Mouse (Mus musculus) ES-E14 (cell line): ENCODE data around the gene Iglon5. TPM values are rescaled to one million over a fixed set of nuclear protein-coding genes. Genes with fewer than 3 reads are reported as not detected.
A peak's percentile ranks its signal among the peaks of the same experiment; 100 is the strongest.

Experiments used
- DNase-seq: peaks from one replicate; pipeline ENCODE4 v3.0.0-alpha.2; 2013; ENCODE audit warnings: low read depth, low spot score
- H3K27ac ChIP-seq: 2 replicates; pipeline ENCODE4 v1.5.1; 2012; ENCODE audit warnings: low read depth, mild to moderate bottlenecking, low read length, moderate library complexity, mixed read lengths; ENCODE audit not compliant: poor library complexity, insufficient read depth, severe bottlenecking
- H3K36me3 ChIP-seq: 2 replicates; pipeline ENCODE4 v1.6.1; 2012; ENCODE audit warnings: mild to moderate bottlenecking, low read length, moderate library complexity, mixed read lengths; ENCODE audit not compliant: control insufficient read depth, poor library complexity, insufficient read depth, severe bottlenecking
- H3K4me1 ChIP-seq, 2 experiments: fragments of 150-350 bp in 1 of 2; sonication (generic) in 1 of 2; 2 replicates each; pipeline ENCODE4 v1.6.1; 2012; ENCODE audit warnings: low read length in 2 of 2, mild to moderate bottlenecking in 1 of 2, mixed read lengths in 1 of 2; ENCODE audit not compliant: control insufficient read depth in 2 of 2, insufficient read depth in 2 of 2, poor library complexity in 1 of 2
- H3K4me3 ChIP-seq, 2 experiments: fragments of 150-350 bp in 1 of 2; sonication (generic) in 1 of 2; 2 replicates each; pipeline ENCODE4 v1.5.1; 2012; ENCODE audit warnings: low read length in 2 of 2, low read depth in 1 of 2, mild to moderate bottlenecking in 1 of 2, mixed read lengths in 1 of 2; ENCODE audit not compliant: insufficient read depth in 1 of 2, poor library complexity in 1 of 2, severe bottlenecking in 1 of 2
- H3K9ac ChIP-seq: 2 replicates; pipeline ENCODE4 v1.6.1; 2012; ENCODE audit warnings: low read depth, mild to moderate bottlenecking, low read length, mixed read lengths; ENCODE audit not compliant: poor library complexity, insufficient read depth, severe bottlenecking
- H3K9me3 ChIP-seq: fragments of 150-350 bp; sonication (generic); 2 replicates; pipeline ENCODE4 v1.6.1; 2012; ENCODE audit warnings: low read depth, mild to moderate bottlenecking, low read length; ENCODE audit not compliant: control insufficient read depth, insufficient read depth
- CHD2 ChIP-seq: IDR thresholded peaks from 2 replicates; pipeline ENCODE4 v1.6.1; 2014; ENCODE audit warnings: mild to moderate bottlenecking, low read depth, low read length, inconsistent platforms
- HCFC1 ChIP-seq: IDR thresholded peaks from 2 replicates; pipeline ENCODE4 v1.6.1; 2012; ENCODE audit warnings: low read length, inconsistent platforms, borderline replicate concordance; ENCODE audit not compliant: insufficient read depth
- MAFK ChIP-seq: IDR thresholded peaks from 2 replicates; pipeline ENCODE4 v1.6.1; 2014; ENCODE audit warnings: mild to moderate bottlenecking, low read depth, low read length, inconsistent platforms; ENCODE audit not compliant: insufficient read depth
- ZC3H11A ChIP-seq: IDR thresholded peaks from 2 replicates; pipeline ENCODE4 v1.6.1; 2012; ENCODE audit warnings: low read depth, mild to moderate bottlenecking, inconsistent platforms, low read length, borderline replicate concordance
- ZNF384 ChIP-seq: IDR thresholded peaks from 2 replicates; pipeline ENCODE4 v1.6.1; 2012; ENCODE audit warnings: low read depth, low read length, inconsistent platforms
- in situ Hi-C, 2 experiments: fragments of 600-800 bp; cut with MboI; formaldehyde crosslinking; loops; one replicate each; pipeline ENCODE4 v1.15.1; 2025; ENCODE audit warnings: low sequenced_read_pairs in 2 of 2, inconsistent platforms in 1 of 2; ENCODE audit not compliant: unreplicated experiment in 2 of 2
- total RNA-seq: library from RNA; depleted of rRNA; stranded (reverse); fragments of 300-350 nt; gene quantifications from 2 replicates; pipeline ENCODE4 v1.2.3, GENCODE M21; 2012

The Iglon5 gene
- total RNA-seq, 1 experiment, result 1.7 TPM

DNA sequence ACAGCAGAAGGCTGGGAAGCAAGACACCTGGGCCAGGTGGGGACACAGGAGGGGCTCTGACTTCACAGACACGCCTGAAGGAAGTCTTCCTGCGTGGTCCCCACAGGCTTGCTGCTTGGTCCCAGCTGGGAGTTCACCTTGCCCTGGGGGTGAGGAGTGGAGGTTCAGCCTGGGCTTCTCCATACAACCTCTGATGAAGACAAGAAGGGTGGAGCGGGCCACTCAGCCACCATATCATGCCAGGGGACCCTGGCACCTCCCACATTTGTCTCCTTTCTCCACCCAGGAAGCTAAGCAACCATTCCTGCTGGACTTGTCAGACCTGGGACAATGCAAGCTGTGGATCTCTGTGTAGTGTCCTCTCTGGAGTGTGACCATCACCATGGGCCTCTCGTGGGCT is 27.0 kb downstream of the Iglon5 start, which contains the start of gene Vsig10l:
Gene Vsig10l, plus strand, starts transcription at position 301 of the 400 bp plus-strand sequence.
- TF ChIP-seq ZC3H11A (no peak), MAFK (no peak), CHD2 (no peak), HCFC1 (no peak), ZNF384 (no peak)
- no peaks in the 10 kb centered on the region for H3K9me3 ChIP-seq
- in situ Hi-C loops, result no loop called here
- no peaks in the 10 kb centered on the region for H3K36me3 ChIP-seq
- peaks cover 0 to 3% of the 10 kb centered on the region in 2 experiments; a peak in 1 of 4 replicates for H3K4me1 ChIP-seq
- no peak for DNase-seq
- H3K27ac ChIP-seq, result no peak within 1 kb of the TSS
- H3K4me3 ChIP-seq, result no peak within 1 kb of the TSS
- H3K9ac ChIP-seq, result no peak within 1 kb of the TSS

DNA sequence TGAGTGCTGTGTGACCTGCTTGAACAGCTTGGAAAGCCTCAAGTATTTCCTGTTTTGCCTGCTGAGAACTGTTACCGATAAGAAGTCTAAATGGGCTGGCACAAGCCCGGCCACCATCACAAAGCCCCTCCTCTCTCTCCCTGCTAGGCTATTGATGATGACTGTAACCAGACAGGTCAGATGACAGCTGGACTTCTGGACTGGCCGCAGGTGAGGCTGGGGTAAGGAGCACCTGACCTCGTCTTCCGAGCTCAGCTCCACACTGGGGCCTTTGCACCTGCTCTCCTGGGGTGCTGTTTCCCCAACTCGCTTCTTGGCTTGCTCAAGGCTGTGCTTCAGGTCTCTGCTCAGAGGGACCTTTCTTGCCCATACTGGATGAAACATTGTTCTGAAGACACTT is 35.5 kb downstream of the Iglon5 start:
- Histone ChIP-seq H3K9me3 (no peaks in the 10 kb centered on the region; the same call in 1 of the 2 replicates), H3K36me3 (peaks cover 31% of the 10 kb centered on the region; the same call in 1 of the 2 replicates), H3K9ac (no peak overlapping the region), H3K4me1 (peaks cover 0 to 2% of the 10 kb centered on the region in 2 experiments; a peak in 2 of 4 replicates), H3K4me3 (no peak overlapping the region), H3K27ac (no peak overlapping the region)
- in situ Hi-C loops, result no loop called here
- TF ChIP-seq ZNF384 (no peak), CHD2 (no peak), ZC3H11A (no peak), HCFC1 (no peak), MAFK (no peak)
- no peak for DNase-seq

DNA sequence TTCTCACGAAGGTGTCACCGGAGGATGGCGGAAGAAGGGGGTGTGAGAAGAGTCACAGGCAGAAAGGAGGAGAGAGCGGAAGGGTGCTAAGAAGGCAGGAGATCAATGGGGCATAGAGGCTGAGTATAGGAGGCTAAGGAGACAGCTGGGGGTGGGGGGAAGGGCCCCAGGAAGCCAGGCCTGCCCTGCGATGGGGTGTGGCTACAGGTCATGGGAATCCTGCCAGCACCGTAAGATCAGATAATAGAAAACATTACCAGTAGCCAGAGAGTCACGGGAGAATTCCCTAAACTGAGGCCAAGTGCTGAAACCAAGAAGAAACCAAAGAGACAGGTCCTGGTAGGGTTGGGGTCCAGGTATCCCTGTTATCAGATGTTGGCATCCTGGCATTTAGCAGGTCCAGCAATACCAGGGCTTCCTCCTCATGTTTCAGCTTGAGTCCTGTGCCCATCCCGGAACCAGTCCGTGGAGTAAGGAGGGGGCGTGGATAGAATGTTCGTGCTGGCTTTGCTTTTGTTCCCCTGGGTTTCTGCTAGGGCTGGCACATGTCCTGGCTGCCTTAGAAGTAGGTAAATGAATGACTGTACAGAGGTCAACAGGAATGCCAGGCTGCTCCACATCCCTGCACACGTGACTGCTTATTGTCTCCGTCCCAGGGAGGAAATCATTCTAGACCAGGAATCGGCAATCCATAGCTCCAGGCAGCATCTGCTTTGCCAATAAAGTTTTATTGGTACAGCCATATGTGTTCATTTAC is 36.1 kb downstream of the Iglon5 start:
- H3K9me3 ChIP-seq, result no peaks in the 10 kb centered on the region; the same call in 1 of the 2 replicates
- in situ Hi-C loops, result no loop called here
- H3K9ac ChIP-seq, result no peak overlapping the region
- no peak overlapping the region for H3K27ac ChIP-seq
- TF ChIP-seq ZC3H11A, result no peak
- TF ChIP-seq HCFC1, result no peak
- no peak for TF ChIP-seq ZNF384
- TF ChIP-seq CHD2, result no peak
- no peak for TF ChIP-seq MAFK
- H3K4me1 ChIP-seq, result peaks cover 0 to 2% of the 10 kb centered on the region in 2 experiments; a peak in 2 of 4 replicates
- DNase-seq, result no peak
- H3K4me3 ChIP-seq, result no peak overlapping the region
- H3K36me3 ChIP-seq, result peaks cover 31% of the 10 kb centered on the region; the same call in 1 of the 2 replicates

DNA sequence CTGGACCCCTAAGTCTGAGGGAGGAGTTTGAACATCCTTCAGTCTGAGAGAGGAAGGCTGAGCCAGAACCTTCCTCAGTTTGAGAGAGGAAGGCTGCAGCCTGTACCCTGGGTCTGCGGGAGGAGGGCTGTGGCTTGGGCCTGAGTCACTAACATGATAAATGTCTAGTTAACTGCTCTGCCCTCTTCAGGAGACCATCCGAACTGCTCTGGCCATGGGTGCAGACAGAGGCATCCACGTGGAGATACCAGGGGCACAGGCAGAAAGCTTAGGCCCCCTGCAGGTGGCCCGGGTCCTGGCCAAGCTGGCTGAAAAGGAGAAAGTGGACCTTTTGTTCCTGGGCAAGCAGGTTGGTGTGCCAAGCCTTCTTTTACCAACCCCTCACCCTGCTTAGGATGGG is 37.3 kb downstream of the Iglon5 start:
- Histone ChIP-seq H3K36me3 (peaks cover 31% of the 10 kb centered on the region; the same call in 1 of the 2 replicates), H3K27ac (no peak overlapping the region), H3K9me3 (no peaks in the 10 kb centered on the region; the same call in 1 of the 2 replicates)

More for the DNA sequence above, 37.3 kb downstream of the Iglon5 start:
- in situ Hi-C loops, result no loop called here
- no peak for TF ChIP-seq ZC3H11A
- no peak for TF ChIP-seq HCFC1
- TF ChIP-seq ZNF384, result no peak
- TF ChIP-seq CHD2, result no peak
- TF ChIP-seq MAFK, result no peak
- H3K4me1 ChIP-seq, result peaks cover 0 to 2% of the 10 kb centered on the region in 2 experiments; a peak in 2 of 4 replicates
- H3K9ac ChIP-seq, result no peak overlapping the region
- no peak overlapping the region for H3K4me3 ChIP-seq
- peak; percentile 47 for DNase-seq
